In genomic region chr11:101230526-101230925, GRCm38 (mm10) we compare ENCODE assay signal across 7 mouse cellular contexts. TPM values are rescaled to one million over a fixed set of nuclear protein-coding genes. Genes with fewer than 3 reads are reported as not detected.
DNase-seq lines count a peak whose midpoint lies in the region; ATAC-seq and TF ChIP-seq lines count a peak whose summit lies in the region.

No protein-coding gene starts in this region.

- TF ChIP-seq CTCF in lung, embryonic 14.5 days (IDR thresholded peaks at IDR 0.05; ENCODE audit: low read depth) = no peak
- TF ChIP-seq CTCF in intestine, postnatal 0 days (IDR thresholded peaks at IDR 0.05; ENCODE audit: low read depth) = no peak

- no peak for DNase-seq in lung, embryonic 14.5 days
- DNase-seq in lung, postnatal 25 days (ENCODE audit: low spot score) = no peak
- no peak for DNase-seq in embryonic facial prominence, embryonic 14.5 days (ENCODE audit: low spot score)
- no peak for DNase-seq in spleen, postnatal 36 days (ENCODE audit: low spot score in 2 of 2)
- no peak for DNase-seq in ovary, adult 18-20 months (ENCODE audit: low spot score)

- no peaks in the 10 kb centered on the region for H3K27me3 ChIP-seq in lung, embryonic 14.5 days (ENCODE audit: insufficient read depth, low read length)
- no peaks in the 10 kb centered on the region for H3K27me3 ChIP-seq in embryonic facial prominence, embryonic 14.5 days (replicated peaks; ENCODE audit: control insufficient read depth, insufficient read depth, low read length)
- no peaks in the 10 kb centered on the region for H3K27me3 ChIP-seq in intestine, postnatal 0 days (replicated peaks; ENCODE audit: control insufficient read depth, insufficient read depth, low read length)
- no peaks in the 10 kb centered on the region; the same call in 1 of the 2 replicates for H3K27me3 ChIP-seq in neural tube, embryonic 15.5 days (replicated peaks)

- H3K4me2 ChIP-seq in lung, embryonic 14.5 days = peak overlapping the region; percentile 62
- H3K4me2 ChIP-seq in embryonic facial prominence, embryonic 14.5 days (ENCODE audit: low read depth, low read length) = peak overlapping the region; percentile 40
- H3K4me2 ChIP-seq in intestine, postnatal 0 days (replicated peaks; ENCODE audit: low read depth) = peak overlapping the region; percentile 61
- peak overlapping the region; percentile 20 for H3K4me2 ChIP-seq in neural tube, embryonic 15.5 days

- H3K36me3 ChIP-seq in lung, embryonic 14.5 days (ENCODE audit: insufficient read depth) = no peaks in the 10 kb centered on the region
- no peaks in the 10 kb centered on the region for H3K36me3 ChIP-seq in embryonic facial prominence, embryonic 14.5 days (ENCODE audit: control insufficient read depth, insufficient read depth, low read length)
- no peaks in the 10 kb centered on the region for H3K36me3 ChIP-seq in intestine, postnatal 0 days (ENCODE audit: control insufficient read depth, insufficient read depth)
- no peaks in the 10 kb centered on the region for H3K36me3 ChIP-seq in neural tube, embryonic 15.5 days

- H3K9me3 ChIP-seq in lung, embryonic 14.5 days (ENCODE audit: low read depth, low read length) = no peaks in the 10 kb centered on the region
- no peaks in the 10 kb centered on the region for H3K9me3 ChIP-seq in embryonic facial prominence, embryonic 14.5 days (ENCODE audit: control insufficient read depth, low read length)
- H3K9me3 ChIP-seq in intestine, postnatal 0 days (ENCODE audit: control insufficient read depth) = no peaks in the 10 kb centered on the region
- no peaks in the 10 kb centered on the region for H3K9me3 ChIP-seq in neural tube, embryonic 15.5 days (replicated peaks)

- 0 out of 2 replicates have a peak overlapping the region, but pooled peaks have one; percentile 46 for H3K9ac ChIP-seq in lung, embryonic 14.5 days
- H3K9ac ChIP-seq in embryonic facial prominence, embryonic 14.5 days (ENCODE audit: low read depth, low read length) = peak overlapping the region; percentile 35; the same call in 1 of the 2 replicates
- H3K9ac ChIP-seq in intestine, postnatal 0 days (ENCODE audit: low read depth, low read length) = no peak overlapping the region
- no peak overlapping the region for H3K9ac ChIP-seq in neural tube, embryonic 15.5 days (replicated peaks)

- peaks cover 18% of the 10 kb centered on the region for H3K4me1 ChIP-seq in lung, embryonic 14.5 days (ENCODE audit: insufficient read depth)
- peaks cover 35% of the 10 kb centered on the region for H3K4me1 ChIP-seq in embryonic facial prominence, embryonic 14.5 days (ENCODE audit: control insufficient read depth, insufficient read depth, low read length)
- no peaks in the 10 kb centered on the region; the same call in 1 of the 2 replicates for H3K4me1 ChIP-seq in intestine, postnatal 0 days (replicated peaks; ENCODE audit: control insufficient read depth, insufficient read depth, low read length)
- H3K4me1 ChIP-seq in neural tube, embryonic 15.5 days = peaks cover 32% of the 10 kb centered on the region

- H3K27ac ChIP-seq in lung, embryonic 14.5 days (ENCODE audit: low read depth) = peak overlapping the region; percentile 95
- peak overlapping the region; percentile 85 for H3K27ac ChIP-seq in embryonic facial prominence, embryonic 14.5 days (replicated peaks; ENCODE audit: low read depth, low read length)
- H3K27ac ChIP-seq in intestine, postnatal 0 days (ENCODE audit: low read depth, low read length) = peak overlapping the region; percentile 71
- H3K27ac ChIP-seq in neural tube, embryonic 15.5 days (replicated peaks) = peak overlapping the region; percentile 76

- no peak for ATAC-seq in lung, embryonic 14.5 days (ENCODE audit: insufficient read depth)
- 0 out of 2 replicates have a peak, but pooled peaks have one; percentile 13 for ATAC-seq in embryonic facial prominence, embryonic 14.5 days (ENCODE audit: low read depth)
- no peak for ATAC-seq in intestine, postnatal 0 days
- no peak for ATAC-seq in neural tube, embryonic 15.5 days (ENCODE audit: low FRiP score)

- 18% methylated on average over 5 of the region's 5 CpGs for WGBS in lung, embryonic 14.5 days
- WGBS in embryonic facial prominence, embryonic 14.5 days = 14% methylated on average over 5 of the region's 5 CpGs
- 18% methylated on average over 5 of the region's 5 CpGs for WGBS in intestine, postnatal 0 days
- WGBS in neural tube, embryonic 15.5 days = 20% methylated on average over 5 of the region's 5 CpGs

- no peak overlapping the region for H3K4me3 ChIP-seq in lung, embryonic 14.5 days (ENCODE audit: low read depth, low read length)
- H3K4me3 ChIP-seq in embryonic facial prominence, embryonic 14.5 days (ENCODE audit: low read depth, low read length) = 0 out of 2 replicates have a peak overlapping the region, but pooled peaks have one; percentile 0
- no peak overlapping the region for H3K4me3 ChIP-seq in intestine, postnatal 0 days (ENCODE audit: low read depth, low read length)
- H3K4me3 ChIP-seq in neural tube, embryonic 15.5 days (replicated peaks) = no peak overlapping the region

RNA-seq across cellular contexts. Expression of gene Ezh1, which starts 4.3 kb away (rescaled TPM):
- polyA plus RNA-seq in lung, embryonic 14.5 days (2014; fragmentation: Nextera tagmentation; extraction: Ambion mirVana) = 17.4 and 18.9 TPM in 2 replicates
- polyA plus RNA-seq in embryonic facial prominence, embryonic 14.5 days (2014; fragmentation: Nextera tagmentation; extraction: Ambion mirVana) = 14.8 and 15.5 TPM in 2 replicates
- polyA plus RNA-seq in intestine, postnatal 0 days (2015; fragmentation: Nextera tagmentation; extraction: Ambion mirVana) = 9.8 and 10.8 TPM in 2 replicates
- 25.4 and 26.1 TPM in 2 replicates for polyA plus RNA-seq in neural tube, embryonic 15.5 days (2015; fragmentation: Nextera tagmentation; extraction: Ambion mirVana)

RNA-seq across cellular contexts. Expression of gene Ramp2, which starts 15.3 kb away (rescaled TPM):
- polyA plus RNA-seq in lung, embryonic 14.5 days (2014; fragmentation: Nextera tagmentation; extraction: Ambion mirVana) = 271 and 276 TPM in 2 replicates
- 128 and 154 TPM in 2 replicates for polyA plus RNA-seq in embryonic facial prominence, embryonic 14.5 days (2014; fragmentation: Nextera tagmentation; extraction: Ambion mirVana)
- 67.7 and 74.7 TPM in 2 replicates for polyA plus RNA-seq in intestine, postnatal 0 days (2015; fragmentation: Nextera tagmentation; extraction: Ambion mirVana)
- polyA plus RNA-seq in neural tube, embryonic 15.5 days (2015; fragmentation: Nextera tagmentation; extraction: Ambion mirVana) = 105 and 107 TPM in 2 replicates

RNA-seq across cellular contexts. Expression of gene Vps25, which starts 23.0 kb away (rescaled TPM):
- 132 and 139 TPM in 2 replicates for polyA plus RNA-seq in lung, embryonic 14.5 days (2014; fragmentation: Nextera tagmentation; extraction: Ambion mirVana)
- polyA plus RNA-seq in embryonic facial prominence, embryonic 14.5 days (2014; fragmentation: Nextera tagmentation; extraction: Ambion mirVana) = 111 and 116 TPM in 2 replicates
- polyA plus RNA-seq in intestine, postnatal 0 days (2015; fragmentation: Nextera tagmentation; extraction: Ambion mirVana) = 148 and 157 TPM in 2 replicates
- polyA plus RNA-seq in neural tube, embryonic 15.5 days (2015; fragmentation: Nextera tagmentation; extraction: Ambion mirVana) = 123 and 128 TPM in 2 replicates

RNA-seq across cellular contexts. Expression of gene Wnk4, which starts 29.8 kb away (rescaled TPM):
- 5.3 and 5.8 TPM in 2 replicates for polyA plus RNA-seq in lung, embryonic 14.5 days (2014; fragmentation: Nextera tagmentation; extraction: Ambion mirVana)
- polyA plus RNA-seq in embryonic facial prominence, embryonic 14.5 days (2014; fragmentation: Nextera tagmentation; extraction: Ambion mirVana) = 10.7 and 11.9 TPM in 2 replicates
- polyA plus RNA-seq in intestine, postnatal 0 days (2015; fragmentation: Nextera tagmentation; extraction: Ambion mirVana) = 4.6 and 4.7 TPM in 2 replicates
- 5.1 and 7.0 TPM in 2 replicates for polyA plus RNA-seq in neural tube, embryonic 15.5 days (2015; fragmentation: Nextera tagmentation; extraction: Ambion mirVana)

RNA-seq across cellular contexts. Expression of gene Cntd1, which starts 48.3 kb away (rescaled TPM):
- 1.0 and 1.9 TPM in 2 replicates for polyA plus RNA-seq in lung, embryonic 14.5 days (2014; fragmentation: Nextera tagmentation; extraction: Ambion mirVana)
- polyA plus RNA-seq in embryonic facial prominence, embryonic 14.5 days (2014; fragmentation: Nextera tagmentation; extraction: Ambion mirVana) = 0.90 and 1.6 TPM in 2 replicates
- 0.26 and 0.47 TPM in 2 replicates for polyA plus RNA-seq in intestine, postnatal 0 days (2015; fragmentation: Nextera tagmentation; extraction: Ambion mirVana)
- polyA plus RNA-seq in neural tube, embryonic 15.5 days (2015; fragmentation: Nextera tagmentation; extraction: Ambion mirVana) = 0.77 and 0.80 TPM in 2 replicates

Comparison
In these comparisons a context has a peak if more than half of its experiments do, and no peak if none do; other contexts are left out.
1. H3K9ac ChIP-seq: peak in lung, embryonic 14.5 days (single experiment) and embryonic facial prominence, embryonic 14.5 days (single experiment); none in intestine, postnatal 0 days (single experiment) and neural tube, embryonic 15.5 days (single experiment).
2. Peak in every context shown above with its lines, with median percentiles within 50 percentile points of each other: H3K27ac ChIP-seq and H3K4me2 ChIP-seq.